Mouse (Mus musculus) heart, adult 2 months (tissue): ENCODE data around the gene Olfr15. TPM values are rescaled to one million over a fixed set of nuclear protein-coding genes. Genes with fewer than 3 reads are reported as not detected.
"Not testable (repeated sequence)": the region's sequence is repeated elsewhere in the genome, so short reads cannot be mapped to it uniquely, and the experiment has no call there.

Experiments
- DNase-seq, 2 experiments: peaks; one replicate each; pipeline ENCODE4 v3.0.0; 2021
- H3K27ac ChIP-seq: fragments of 200-600 bp; 2 replicates; pipeline ENCODE4 v1.8.1; 2022
- H3K27me3 ChIP-seq: fragments of 200-500 bp; 2 replicates; pipeline ENCODE4 v1.6.1; 2012; ENCODE audit warnings: mild to moderate bottlenecking, low read length, inconsistent platforms, mixed read lengths; ENCODE audit not compliant: control insufficient read depth, insufficient read depth
- H3K36me3 ChIP-seq: fragments of 200-500 bp; 2 replicates; pipeline ENCODE4 v1.6.1; 2012; ENCODE audit warnings: low read length, inconsistent platforms; ENCODE audit not compliant: control insufficient read depth, insufficient read depth
- H3K4me1 ChIP-seq: fragments of 200-500 bp; 2 replicates; pipeline ENCODE4 v1.6.1; 2011; ENCODE audit warnings: low read length; ENCODE audit not compliant: control insufficient read depth, insufficient read depth
- H3K4me3 ChIP-seq: fragments of 200-600 bp; 2 replicates; pipeline ENCODE4 v1.8.1; 2022
- H3K79me2 ChIP-seq: fragments of 200-500 bp; replicated peaks from 2 replicates; pipeline ENCODE4 v1.6.1; 2012; ENCODE audit warnings: mild to moderate bottlenecking, inconsistent platforms, low read length, moderate library complexity, mixed read lengths; ENCODE audit not compliant: control insufficient read depth, insufficient read depth
- H3K9ac ChIP-seq: fragments of 200-500 bp; 2 replicates; pipeline ENCODE4 v1.6.1; 2012; ENCODE audit warnings: low read depth, mild to moderate bottlenecking, control low read depth, inconsistent platforms, low read length, mixed read lengths
- CTCF ChIP-seq: fragments of 200-600 bp; IDR thresholded peaks from 2 replicates; pipeline ENCODE4 v1.8.1; 2022; ENCODE audit warnings: antibody characterized with exemption, mild to moderate bottlenecking, moderate library complexity
- EP300 ChIP-seq: fragments of 200-500 bp; IDR thresholded peaks from 2 replicates; pipeline ENCODE4 v1.6.1; 2011; ENCODE audit warnings: low read depth, low read length, control low read depth; ENCODE audit not compliant: insufficient read depth
- POLR2A ChIP-seq: fragments of 200-500 bp; IDR thresholded peaks from 2 replicates; pipeline ENCODE4 v1.6.1; 2011; ENCODE audit warnings: mild to moderate bottlenecking, low read depth, low read length, control low read depth; ENCODE audit not compliant: insufficient read depth
- WGBS: fragments of 180-500 bp; shearing (Covaris S2); methylation state at CpG from one replicate; pipeline ENCODE4 v1.1.7; 2018; 5-methylcytosine and 5-hydroxymethylcytosine counted together
- intact Hi-C: fragments of 180-260 bp; cut with DNase I; formaldehyde crosslinking; loops from one replicate; pipeline ENCODE4 v1.15.1; 2025
- polyA plus RNA-seq: library from polyadenylated mRNA; depleted of rRNA; stranded (reverse); fragments of >200 nt; gene quantifications from 2 replicates; pipeline ENCODE4 v1.2.3, GENCODE M21; 2012
- total RNA-seq, 2 experiments: library from RNA; stranded (reverse); gene quantifications; 2 replicates each; pipeline ENCODE4 v1.2.3; 2021

The Olfr15 gene
- total and polyA plus RNA-seq, 3 experiments, result not detected

GRCm38 (mm10) chr16:3846711-3847518 lies 16.2 kb downstream of the Olfr15 start, which contains the start of gene Zfp174:
Gene Zfp174, plus strand, starts transcription at chr16:3847268.
- H3K36me3 ChIP-seq, result no peaks in the 10 kb centered on the region
- peak within 1 kb of the TSS; percentile 84 for H3K9ac ChIP-seq
- DNase-seq, result peak; percentile 92 to 96
- no peaks in the 10 kb centered on the region for H3K79me2 ChIP-seq
- 1% methylated on average over 38 of the region's 38 CpGs for WGBS
- peak within 1 kb of the TSS; percentile 82 for H3K27ac ChIP-seq
- H3K27me3 ChIP-seq, result no peaks in the 10 kb centered on the region
- intact Hi-C loops, result loop anchor here (2.0 to 10.0 kb wide), 5 partner anchors 38 to 438 kb away; partner anchors contain the start of genes 1700037C18Rik, Cluap1, Gm20695 and Slx4
- H3K4me3 ChIP-seq, result peak within 1 kb of the TSS; percentile 67
- no peaks in the 10 kb centered on the region; the same call in none of the 2 replicates for H3K4me1 ChIP-seq
- peak; percentile 27; the same call in 1 of the 2 replicates for TF ChIP-seq CTCF
- no peak for TF ChIP-seq EP300
- peak; percentile 77 for TF ChIP-seq POLR2A

GRCm38 (mm10) chr16:3847871-3848270 lies 17.2 kb downstream of the Olfr15 start:
- H3K9ac ChIP-seq, result no peak overlapping the region
- TF ChIP-seq POLR2A (no peak), EP300 (no peak), CTCF (no peak)

GRCm38 (mm10) chr16:3848416-3848815 lies 17.7 kb downstream of the Olfr15 start:
- Histone ChIP-seq H3K4me1 (no peaks in the 10 kb centered on the region; the same call in none of the 2 replicates), H3K4me3 (no peak overlapping the region), H3K27ac (no peak overlapping the region), H3K79me2 (peaks cover 1% of the 10 kb centered on the region; the same call in 1 of the 2 replicates), H3K9ac (no peak overlapping the region), H3K27me3 (no peaks in the 10 kb centered on the region), H3K36me3 (no peaks in the 10 kb centered on the region)
- WGBS, result 81% methylated on average over 3 of the region's 3 CpGs
- peak; percentile 46 for TF ChIP-seq CTCF
- no peak for TF ChIP-seq EP300
- intact Hi-C loops, result loop anchor here (5.0 to 10.0 kb wide), 3 partner anchors 104 to 436 kb away; partner anchors contain the start of genes Slx4 and Zfp263
- DNase-seq, result no peak

More at GRCm38 (mm10) chr16:3847871-3848270, 17.2 kb downstream of the Olfr15 start:
- peak overlapping the region; percentile 67 for H3K4me3 ChIP-seq
- peaks cover 1% of the 10 kb centered on the region; the same call in 1 of the 2 replicates for H3K79me2 ChIP-seq
- no peak for DNase-seq
- H3K27me3 ChIP-seq, result no peaks in the 10 kb centered on the region
- WGBS, result 77% methylated on average over 4 of the region's 4 CpGs
- no peak overlapping the region for H3K27ac ChIP-seq
- H3K36me3 ChIP-seq, result no peaks in the 10 kb centered on the region
- H3K4me1 ChIP-seq, result no peaks in the 10 kb centered on the region; the same call in none of the 2 replicates
- intact Hi-C loops, result loop anchor here (2.0 to 10.0 kb wide), 5 partner anchors 37 to 437 kb away; partner anchors contain the start of genes 1700037C18Rik, Cluap1, Gm20695 and Slx4

GRCm38 (mm10) chr16:3851301-3851700 lies 20.6 kb downstream of the Olfr15 start:
- H3K27me3 ChIP-seq, H3K4me3 ChIP-seq: not testable (repeated sequence)

GRCm38 (mm10) chr16:3852586-3852985 lies 21.9 kb downstream of the Olfr15 start:
- WGBS, result 86% methylated on average over 12 of the region's 12 CpGs
- Histone ChIP-seq H3K27me3 (no peaks in the 10 kb centered on the region), H3K79me2 (peaks cover 1% of the 10 kb centered on the region; the same call in 1 of the 2 replicates), H3K36me3 (no peaks in the 10 kb centered on the region), H3K9ac (no peak overlapping the region), H3K4me3 (no peak overlapping the region), H3K4me1 (no peaks in the 10 kb centered on the region; the same call in 1 of the 2 replicates), H3K27ac (no peak overlapping the region)
- no peak for TF ChIP-seq CTCF
- no peak for TF ChIP-seq EP300
- TF ChIP-seq POLR2A, result no peak
- intact Hi-C loops, result no loop called here
- no peak for DNase-seq

More at GRCm38 (mm10) chr16:3851301-3851700, 20.6 kb downstream of the Olfr15 start:
- DNase-seq, H3K9ac ChIP-seq, H3K79me2 ChIP-seq, H3K36me3 ChIP-seq, H3K4me1 ChIP-seq, H3K27ac ChIP-seq, intact Hi-C loops: not testable (repeated sequence)
- WGBS, result 94% methylated on average over 13 of the region's 13 CpGs

GRCm38 (mm10) chr16:3854437-3855182 lies 23.9 kb downstream of the Olfr15 start:
- Histone ChIP-seq H3K36me3 (no peaks in the 10 kb centered on the region), H3K4me1 (no peaks in the 10 kb centered on the region), H3K9ac (no peak overlapping the region), H3K27me3 (no peaks in the 10 kb centered on the region), H3K79me2 (peaks cover 1% of the 10 kb centered on the region; the same call in 1 of the 2 replicates), H3K4me3 (no peak overlapping the region), H3K27ac (no peak overlapping the region)
- TF ChIP-seq POLR2A (no peak), CTCF (no peak), EP300 (no peak)
- WGBS, result 73% methylated on average over 11 of the region's 11 CpGs
- no peak for DNase-seq
- intact Hi-C loops, result no loop called here
